Mouse (Mus musculus): ENCODE measurements at regions not wholly inside any gene's neighbourhood (a gene's known extent, or its start where the extent isn't known, plus 50 kb on each side); places are given as distances from the start of the nearest gene placed in this dataset.

GRCm38 (mm10) chr9:91796976-91797375, 395.8 kb upstream of the Plscr5 start:
- Histone ChIP-seq H3K4me2 (ENCODE audit: low read depth) (no peak overlapping the region), H3K79me2 (ENCODE audit: control insufficient read depth, insufficient read depth) (no peaks in the 10 kb centered on the region), H3K27me3 (ENCODE audit: control insufficient read depth, insufficient read depth, insufficient read length) (no peaks in the 10 kb centered on the region), H3ac (ENCODE audit: control insufficient read depth, insufficient read length) (no peak overlapping the region), H3K36me3 (ENCODE audit: control insufficient read depth, insufficient read depth) (no peaks in the 10 kb centered on the region), H3K4me3 (no peak overlapping the region)
- TF ChIP-seq POLR2A (IDR thresholded peaks at IDR 0.05; ENCODE audit: insufficient read length, low read depth) (no peak), CEBPB (IDR thresholded peaks at IDR 0.05; ENCODE audit: insufficient read depth, poor library complexity, severe bottlenecking) (no peak), TCF12 (IDR thresholded peaks at IDR 0.05; ENCODE audit: insufficient read depth, poor library complexity, severe bottlenecking) (no peak), POLR2AphosphoS2 (IDR thresholded peaks at IDR 0.05; ENCODE audit: insufficient read length, low read depth) (no peak), TCF3 (IDR thresholded peaks at IDR 0.05; ENCODE audit: insufficient read length, low read depth) (no peak), MYOG (IDR thresholded peaks at IDR 0.05; ENCODE audit: control insufficient read depth in 1 of 3, insufficient read depth in 1 of 3, insufficient read length in 2 of 3, low read depth in 2 of 3) (no peak), MYOD1 (IDR thresholded peaks at IDR 0.05; ENCODE audit: control insufficient read depth in 1 of 3, insufficient read length in 2 of 3, low read depth in 2 of 3) (peak in 1 of 3 experiments; percentile 6), MAX (IDR thresholded peaks at IDR 0.05; ENCODE audit: low read depth) (no peak), SRF (IDR thresholded peaks at IDR 0.05; ENCODE audit: control insufficient read depth, insufficient read length, low read depth) (no peak)

DNA sequence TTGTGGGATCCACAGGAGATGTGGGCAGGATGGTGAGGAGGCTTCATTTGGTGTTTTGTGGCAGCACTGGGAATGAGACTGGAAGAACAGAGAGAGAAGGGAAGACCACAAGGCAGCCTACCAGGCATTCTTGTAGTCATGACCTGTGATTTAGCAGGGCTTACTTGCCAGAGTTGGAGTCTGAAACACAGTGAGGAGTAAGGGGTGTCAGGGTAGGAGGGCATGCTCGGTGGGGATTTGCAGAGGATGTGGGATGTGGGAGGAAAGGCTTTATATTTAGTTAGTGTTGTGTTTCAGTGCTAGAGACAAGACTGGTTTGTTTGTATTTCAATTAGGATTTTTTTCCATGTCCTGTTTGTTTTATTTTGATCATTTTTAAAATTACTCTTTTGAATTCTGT, 387.3 kb upstream of the Zic1 start:
- Histone ChIP-seq H3K79me2 (ENCODE audit: control insufficient read depth, insufficient read depth) (no peaks in the 10 kb centered on the region), H3ac (ENCODE audit: control insufficient read depth, insufficient read length) (no peak overlapping the region), H3K27me3 (ENCODE audit: control insufficient read depth, insufficient read depth, insufficient read length) (no peaks in the 10 kb centered on the region), H3K4me3 (no peak overlapping the region), H3K4me2 (ENCODE audit: low read depth) (no peak overlapping the region), H3K36me3 (ENCODE audit: control insufficient read depth, insufficient read depth) (no peaks in the 10 kb centered on the region)
- TF ChIP-seq MYOG (IDR thresholded peaks at IDR 0.05; ENCODE audit: control insufficient read depth in 1 of 3, insufficient read depth in 1 of 3, insufficient read length in 2 of 3, low read depth in 2 of 3) (no peak), POLR2A (IDR thresholded peaks at IDR 0.05; ENCODE audit: insufficient read length, low read depth) (no peak), TCF3 (IDR thresholded peaks at IDR 0.05; ENCODE audit: insufficient read length, low read depth) (no peak), USF1 (IDR thresholded peaks at IDR 0.05; ENCODE audit: low read depth) (no peak), SRF (IDR thresholded peaks at IDR 0.05; ENCODE audit: control insufficient read depth, insufficient read length, low read depth) (no peak), MYOD1 (IDR thresholded peaks at IDR 0.05; ENCODE audit: control insufficient read depth in 1 of 3, insufficient read length in 2 of 3, low read depth in 2 of 3) (no peak), REST (IDR thresholded peaks at IDR 0.05; ENCODE audit: insufficient read depth, insufficient read length) (no peak), TCF12 (IDR thresholded peaks at IDR 0.05; ENCODE audit: insufficient read depth, poor library complexity, severe bottlenecking) (no peak)

- Histone ChIP-seq H3K27me3 (ENCODE audit: control insufficient read depth, insufficient read depth, insufficient read length) (no peaks in the 10 kb centered on the region), H3K4me3 (no peak overlapping the region), H3ac (ENCODE audit: control insufficient read depth, insufficient read length) (no peak overlapping the region), H3K79me2 (ENCODE audit: control insufficient read depth, insufficient read depth) (no peaks in the 10 kb centered on the region), H3K4me2 (ENCODE audit: low read depth) (no peak overlapping the region), H3K36me3 (ENCODE audit: control insufficient read depth, insufficient read depth) (no peaks in the 10 kb centered on the region)
- TF ChIP-seq POLR2A (IDR thresholded peaks at IDR 0.05; ENCODE audit: insufficient read length, low read depth) = no peak
- TF ChIP-seq E2F4 (IDR thresholded peaks at IDR 0.05; ENCODE audit: insufficient read depth) = no peak
- no peak for TF ChIP-seq MYOD1 (IDR thresholded peaks at IDR 0.05; ENCODE audit: control insufficient read depth in 1 of 3, insufficient read length in 2 of 3, low read depth in 2 of 3)
- no peak for TF ChIP-seq MYOG (IDR thresholded peaks at IDR 0.05; ENCODE audit: control insufficient read depth in 1 of 3, insufficient read depth in 1 of 3, insufficient read length in 2 of 3, low read depth in 2 of 3)
- no peak for TF ChIP-seq TCF12 (IDR thresholded peaks at IDR 0.05; ENCODE audit: insufficient read depth, poor library complexity, severe bottlenecking)
- no peak for TF ChIP-seq MAX (IDR thresholded peaks at IDR 0.05; ENCODE audit: low read depth)
- TF ChIP-seq USF1 (IDR thresholded peaks at IDR 0.05; ENCODE audit: low read depth) = no peak
- TF ChIP-seq POLR2AphosphoS2 (IDR thresholded peaks at IDR 0.05; ENCODE audit: insufficient read length, low read depth) = no peak
- no peak for TF ChIP-seq REST (IDR thresholded peaks at IDR 0.05; ENCODE audit: insufficient read depth, insufficient read length)
- TF ChIP-seq SRF (IDR thresholded peaks at IDR 0.05; ENCODE audit: control insufficient read depth, insufficient read length, low read depth) = no peak
- no peak for TF ChIP-seq CEBPB (IDR thresholded peaks at IDR 0.05; ENCODE audit: insufficient read depth, poor library complexity, severe bottlenecking)
- no peak for TF ChIP-seq TCF3 (IDR thresholded peaks at IDR 0.05; ENCODE audit: insufficient read length, low read depth)
These were observed 345.5 kb upstream of the Zic1 start for GRCm38 (mm10) chr9:91711106-91711505.

GRCm38 (mm10) chr9:91680859-91681258, 315.2 kb upstream of the Zic1 start:
- H3K27me3 ChIP-seq (ENCODE audit: control insufficient read depth, insufficient read depth, insufficient read length) = no peaks in the 10 kb centered on the region
- TF ChIP-seq USF1 (IDR thresholded peaks at IDR 0.05; ENCODE audit: low read depth) = no peak
- no peak for TF ChIP-seq SRF (IDR thresholded peaks at IDR 0.05; ENCODE audit: control insufficient read depth, insufficient read length, low read depth)
- TF ChIP-seq POLR2A (IDR thresholded peaks at IDR 0.05; ENCODE audit: insufficient read length, low read depth) = no peak
- TF ChIP-seq TCF12 (IDR thresholded peaks at IDR 0.05; ENCODE audit: insufficient read depth, poor library complexity, severe bottlenecking) = no peak
- TF ChIP-seq MYOD1 (IDR thresholded peaks at IDR 0.05; ENCODE audit: control insufficient read depth in 1 of 3, insufficient read length in 2 of 3, low read depth in 2 of 3) = peak in 2 of 3 experiments; percentile 27 to 51
- H3K79me2 ChIP-seq (ENCODE audit: control insufficient read depth, insufficient read depth) = no peaks in the 10 kb centered on the region
- H3K36me3 ChIP-seq (ENCODE audit: control insufficient read depth, insufficient read depth) = no peaks in the 10 kb centered on the region
- no peak overlapping the region for H3K4me2 ChIP-seq (ENCODE audit: low read depth)
- H3K4me3 ChIP-seq = no peak overlapping the region
- no peak overlapping the region for H3ac ChIP-seq (ENCODE audit: control insufficient read depth, insufficient read length)

DNA sequence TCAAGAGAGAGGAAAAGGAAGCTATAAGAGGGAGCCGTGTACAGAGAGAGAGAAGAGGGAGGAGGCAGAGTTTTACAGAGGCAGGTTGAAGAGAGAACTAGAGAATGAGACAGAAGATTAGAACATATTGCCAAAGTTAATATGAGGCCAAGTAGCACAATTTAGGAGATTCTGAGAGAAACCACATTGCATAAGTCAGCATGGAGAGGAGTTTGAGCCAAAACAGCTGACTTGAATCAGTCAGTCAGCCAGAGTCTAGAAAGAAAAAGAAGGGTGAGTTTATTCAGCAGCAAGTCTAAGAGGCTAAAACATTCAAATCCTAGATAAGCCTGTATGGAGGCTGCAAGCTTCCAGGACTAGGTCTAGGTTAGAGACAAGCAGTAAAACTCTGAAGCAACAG, 301.1 kb upstream of the Zic1 start:
- H3K4me3 ChIP-seq = no peak overlapping the region
- H3ac ChIP-seq (ENCODE audit: control insufficient read depth, insufficient read length) = no peak overlapping the region
- H3K36me3 ChIP-seq (ENCODE audit: control insufficient read depth, insufficient read depth) = no peaks in the 10 kb centered on the region
- H3K4me2 ChIP-seq (ENCODE audit: low read depth) = no peak overlapping the region
- no peaks in the 10 kb centered on the region for H3K27me3 ChIP-seq (ENCODE audit: control insufficient read depth, insufficient read depth, insufficient read length)
- no peak for TF ChIP-seq SRF (IDR thresholded peaks at IDR 0.05; ENCODE audit: control insufficient read depth, insufficient read length, low read depth)
- no peaks in the 10 kb centered on the region for H3K79me2 ChIP-seq (ENCODE audit: control insufficient read depth, insufficient read depth)
